Mouse (Mus musculus) midbrain, embryonic 16.5 days (tissue): ENCODE measurements around the gene Hist1h2be. TPM values are rescaled to one million over a fixed set of nuclear protein-coding genes. Genes with fewer than 3 reads are reported as not detected.
A peak's percentile ranks its signal among the peaks of the same experiment; 100 is the strongest.
"Not testable (repeated sequence)": the region's sequence is repeated elsewhere in the genome, so short reads cannot be mapped to it uniquely, and the experiment has no call there.

Source experiments
- ATAC-seq: fragments of 200-750 bp; cut with Nextera tagmentation; 2 replicates; pipeline ENCODE4 v1.8.0; 2017; ENCODE audit warnings: moderate TSS enrichment
- H3K27ac ChIP-seq: fragments of 300-500 bp; sonication (generic); 2 replicates; pipeline ENCODE4 v1.5.1; 2014; ENCODE audit warnings: mild to moderate bottlenecking, low read length, mixed read lengths
- H3K27me3 ChIP-seq: fragments of 300-500 bp; sonication (generic); 2 replicates; pipeline ENCODE4 v1.6.1; 2014; ENCODE audit warnings: low read depth, low read length, mixed read lengths; ENCODE audit not compliant: control insufficient read depth, insufficient read depth
- H3K36me3 ChIP-seq: fragments of 300-500 bp; sonication (generic); 2 replicates; pipeline ENCODE4 v1.6.1; 2014; ENCODE audit warnings: mild to moderate bottlenecking, low read length, moderate library complexity, mixed read lengths; ENCODE audit not compliant: control insufficient read depth, insufficient read depth
- H3K4me1 ChIP-seq: fragments of 300-500 bp; sonication (generic); 2 replicates; pipeline ENCODE4 v1.6.1; 2014; ENCODE audit warnings: mild to moderate bottlenecking, low read length, mixed read lengths; ENCODE audit not compliant: control insufficient read depth, insufficient read depth
- H3K4me2 ChIP-seq: fragments of 300-500 bp; sonication (generic); 2 replicates; pipeline ENCODE4 v1.6.1; 2014; ENCODE audit warnings: mild to moderate bottlenecking, low read length, mixed read lengths
- H3K4me3 ChIP-seq: fragments of 300-500 bp; sonication (generic); 2 replicates; pipeline ENCODE4 v1.5.1; 2014; ENCODE audit warnings: low read depth, mild to moderate bottlenecking, low read length, moderate library complexity, mixed read lengths
- H3K9ac ChIP-seq: fragments of 300-500 bp; sonication (generic); 2 replicates; pipeline ENCODE4 v1.6.1; 2014; ENCODE audit warnings: low read depth, low read length, mixed read lengths
- H3K9me3 ChIP-seq: fragments of 300-500 bp; sonication (generic); replicated peaks from 2 replicates; pipeline ENCODE4 v1.6.1; 2014; ENCODE audit warnings: mild to moderate bottlenecking, low read length, mixed read lengths; ENCODE audit not compliant: control insufficient read depth, poor library complexity, severe bottlenecking
- WGBS: fragments of 180-500 bp; shearing (Covaris S2); extraction: QIAGEN DNeasy Blood & Tissue Kit; methylation state at CpG from one replicate; pipeline ENCODE4 v1.1.7; 2014; 5-methylcytosine and 5-hydroxymethylcytosine counted together
- microRNA-seq: library from miRNA; unstranded; fragments of <30 nt; microRNA quantifications from one replicate; pipeline ENCODE4, GENCODE M21; 2017
- polyA plus RNA-seq: library from polyadenylated mRNA; unstranded; fragments of >200 nt; fragmentation: Nextera tagmentation; extraction: Ambion mirVana; gene quantifications from 2 replicates; pipeline ENCODE4 v1.2.1, GENCODE M21; 2015

Hist1h2be gene
- polyA plus RNA-seq, 1 experiment from 2014 or later = 1.0 TPM

- Histone ChIP-seq H3K4me1 (peaks cover 27% of the 10 kb centered on the region), H3K4me2 (peak within 1 kb of the TSS; percentile 71), H3K4me3 (peak within 1 kb of the TSS; percentile 48), H3K9ac (0 out of 2 replicates have a peak within 1 kb of the TSS, but pooled peaks have one; percentile 30), H3K27ac (peak within 1 kb of the TSS; percentile 54; the same call in 1 of the 2 replicates)
- H3K36me3 ChIP-seq, H3K9me3 ChIP-seq, H3K27me3 ChIP-seq: not testable (repeated sequence)
- WGBS = under 1% methylated on average over 49 of the region's 62 CpGs
- peak; percentile 90 for ATAC-seq
These were observed 85.5 kb downstream of the Hist1h2be start, which contains the start of gene Hist1h3g for GRCm38 (mm10) chr13:23535137-23536075. TSS of gene Hist1h3g (plus strand) at chr13:23535422.

DNA sequence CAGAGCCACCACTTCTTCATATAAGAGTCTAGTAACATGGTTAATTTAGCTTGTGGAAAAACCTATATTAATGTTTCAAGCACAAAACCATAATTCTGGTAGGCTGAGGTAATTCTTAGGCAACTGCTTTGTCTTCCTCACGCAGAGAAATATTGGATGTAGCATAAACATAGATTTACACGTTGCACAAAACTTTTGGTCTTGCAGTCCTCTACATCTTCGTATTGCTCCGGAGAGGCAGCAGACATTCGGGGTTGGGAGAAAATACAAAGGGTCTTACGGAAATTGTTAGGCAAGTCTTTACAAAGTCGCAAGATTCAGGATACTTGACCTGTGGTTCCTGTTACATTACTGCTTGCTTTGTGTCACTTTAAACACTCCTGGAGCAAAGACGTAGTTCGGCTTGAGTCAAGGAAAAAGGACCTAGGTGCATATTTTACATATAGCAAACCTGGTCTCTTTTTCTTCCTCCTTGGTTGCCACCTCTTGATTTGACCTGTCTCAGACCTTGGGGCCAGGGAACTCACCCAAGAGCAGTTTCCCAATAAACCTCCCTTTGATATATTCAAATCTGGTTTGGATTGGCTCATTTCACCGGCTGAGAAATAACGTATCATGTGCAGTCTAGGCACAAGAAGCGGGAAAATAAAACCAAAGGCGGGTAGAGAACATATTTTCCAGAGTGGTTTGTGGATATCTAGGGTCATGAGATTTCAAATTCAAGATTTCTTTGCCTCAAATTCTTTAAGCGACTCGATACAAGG lies 86.4 kb downstream of the Hist1h2be start:
- no peaks in the 10 kb centered on the region for H3K27me3 ChIP-seq
- peak overlapping the region; percentile 71 for H3K4me2 ChIP-seq
- ATAC-seq = no peak
- peaks cover 31% of the 10 kb centered on the region for H3K4me1 ChIP-seq
- H3K9ac ChIP-seq = 0 out of 2 replicates have a peak overlapping the region, but pooled peaks have one; percentile 1
- H3K36me3 ChIP-seq = no peaks in the 10 kb centered on the region
- WGBS = under 1% methylated on average over 15 of the region's 15 CpGs
- H3K9me3 ChIP-seq = no peaks in the 10 kb centered on the region
- H3K4me3 ChIP-seq = peak overlapping the region; percentile 48
- peak overlapping the region; percentile 54; the same call in 1 of the 2 replicates for H3K27ac ChIP-seq

Small RNA genes within 50 kb of the gene (microRNA-seq; reads per million reads assigned to microRNA genes)
- not detected for gene Gm44297
- gene Gm44359 = not detected
- gene Gm44394 = not detected

Other genes with a start within 250 kb of the Hist1h2be start
- 9.1 and 11.0 TPM in 2 replicates for gene Abt1, start 197.3 kb downstream of the Hist1h2be start, polyA plus RNA-seq
- gene Btn1a1, start 155.2 kb downstream of the Hist1h2be start, polyA plus RNA-seq = 0.10 and 0.31 TPM in 2 replicates
- 0.15 TPM in 1 of 2 replicates, not detected in the other for gene Btn2a2, start 132.3 kb downstream of the Hist1h2be start, polyA plus RNA-seq
- gene Hist1h4h, start 90.1 kb downstream of the Hist1h2be start, polyA plus RNA-seq = 1.5 and 3.0 TPM in 2 replicates
- gene Hist1h2af, start 87.2 kb downstream of the Hist1h2be start, polyA plus RNA-seq = not detected in 2 replicates
- gene Hist1h3g, start 85.7 kb downstream of the Hist1h2be start, polyA plus RNA-seq = not detected in 2 replicates
- 0.27 TPM in 1 of 2 replicates, not detected in the other for gene Hist1h2bh, start 77.7 kb downstream of the Hist1h2be start, polyA plus RNA-seq
- not detected in 2 replicates for gene Hist1h3f, start 77.1 kb downstream of the Hist1h2be start, polyA plus RNA-seq
- gene Hist1h4f, start 69.5 kb downstream of the Hist1h2be start, polyA plus RNA-seq = not detected in 2 replicates
- gene Hist1h1d, start 67.9 kb downstream of the Hist1h2be start, polyA plus RNA-seq = 0.07 TPM in 1 of 2 replicates, not detected in the other
- 1.0 and 1.4 TPM in 2 replicates for gene Hist1h3e, start 58.8 kb downstream of the Hist1h2be start, polyA plus RNA-seq
- gene Hist1h2ae, start 49.9 kb downstream of the Hist1h2be start, polyA plus RNA-seq = 7.7 and 11.6 TPM in 2 replicates
- gene Hist1h2bg, start 49.7 kb downstream of the Hist1h2be start, polyA plus RNA-seq = 0.36 and 0.86 TPM in 2 replicates
- gene Hist1h2bf, start 46.9 kb downstream of the Hist1h2be start, polyA plus RNA-seq = not detected in 2 replicates
- not detected in 2 replicates for gene Hist1h2ad, start 46.7 kb downstream of the Hist1h2be start, polyA plus RNA-seq
- 0.53 and 0.60 TPM in 2 replicates for gene Hist1h3d, start 45.4 kb downstream of the Hist1h2be start, polyA plus RNA-seq
- gene Hist1h4d, start 39.5 kb downstream of the Hist1h2be start, polyA plus RNA-seq = 21.8 and 27.6 TPM in 2 replicates
- gene Hist1h1e, start 1.4 kb upstream of the Hist1h2be start, polyA plus RNA-seq = 3.3 and 4.4 TPM in 2 replicates
- gene Hist1h2ac, start 62.8 kb upstream of the Hist1h2be start, polyA plus RNA-seq = 0.23 and 0.32 TPM in 2 replicates
- gene Hist1h2bc, start 63.1 kb upstream of the Hist1h2be start, polyA plus RNA-seq = 14.9 and 17.1 TPM in 2 replicates
- not detected in 2 replicates for gene Hist1h1t, start 74.7 kb upstream of the Hist1h2be start, polyA plus RNA-seq
- gene Hist1h4c, start 77.3 kb upstream of the Hist1h2be start, polyA plus RNA-seq = 1.8 and 3.2 TPM in 2 replicates
- gene Hfe, start 89.7 kb upstream of the Hist1h2be start, polyA plus RNA-seq = 2.8 and 3.8 TPM in 2 replicates
- 7.1 and 8.7 TPM in 2 replicates for gene Hist1h1c, start 117.7 kb upstream of the Hist1h2be start, polyA plus RNA-seq
- gene Hist1h3c, start 124.5 kb upstream of the Hist1h2be start, polyA plus RNA-seq = 0.76 TPM in 1 of 2 replicates, not detected in the other
- not detected in 2 replicates for gene Hist1h2bb, start 125.6 kb upstream of the Hist1h2be start, polyA plus RNA-seq
- 1.1 and 6.2 TPM in 2 replicates for gene Hist1h2ab, start 130.0 kb upstream of the Hist1h2be start, polyA plus RNA-seq
- gene Hist1h3b, start 131.1 kb upstream of the Hist1h2be start, polyA plus RNA-seq = 0.89 and 1.1 TPM in 2 replicates
- 0.98 and 1.8 TPM in 2 replicates for gene Hist1h4b, start 135.9 kb upstream of the Hist1h2be start, polyA plus RNA-seq
- gene Hist1h4a, start 140.1 kb upstream of the Hist1h2be start, polyA plus RNA-seq = 0.47 and 0.72 TPM in 2 replicates
- gene Hist1h3a, start 141.3 kb upstream of the Hist1h2be start, polyA plus RNA-seq = 0.40 and 0.68 TPM in 2 replicates
- gene Hist1h1a, start 142.5 kb upstream of the Hist1h2be start, polyA plus RNA-seq = 0.30 TPM in 1 of 2 replicates, not detected in the other
- gene Trim38, start 148.8 kb upstream of the Hist1h2be start, polyA plus RNA-seq = not detected in 2 replicates
- gene Slc17a2, start 185.9 kb upstream of the Hist1h2be start, polyA plus RNA-seq = not detected in 2 replicates
- gene Slc17a3, start 218.3 kb upstream of the Hist1h2be start, polyA plus RNA-seq = not detected in 2 replicates
- not detected in 2 replicates for gene Slc17a1, start 246.6 kb upstream of the Hist1h2be start, polyA plus RNA-seq